Mouse (Mus musculus): ENCODE measurements at regions not wholly inside any gene's neighbourhood (a gene's known extent, or its start where the extent isn't known, plus 50 kb on each side); places are given as distances from the start of the nearest gene placed in this dataset.

DNA sequence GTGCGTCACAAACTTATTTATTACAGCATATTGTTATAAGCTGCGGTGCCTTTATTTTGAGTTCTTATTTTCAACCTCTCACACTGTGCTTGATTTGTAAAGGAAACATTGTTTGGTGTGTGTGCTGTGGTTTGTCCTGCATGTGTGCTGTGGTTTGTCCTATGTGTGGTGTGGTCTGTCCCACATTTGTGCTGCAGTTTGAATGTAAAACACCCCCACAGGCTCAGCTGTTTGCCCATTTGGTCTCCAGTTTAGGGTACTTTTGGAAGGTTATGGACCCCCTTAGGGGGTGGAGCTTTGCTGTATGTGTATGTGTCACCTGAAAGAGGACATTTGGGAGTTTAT is 482.5 kb downstream of the Plekhb2 start:
- TF ChIP-seq TAL1 (IDR thresholded peaks at IDR 0.05; ENCODE audit: low read length) (no peak), GATA1 (IDR thresholded peaks at IDR 0.05; ENCODE audit: low read length) (no peak)

Measured in erythroblast, embryonic 14.5 days (primary cell).